Mouse (Mus musculus): ENCODE data around the gene Faap100.
"Not testable (repeated sequence)": the region's sequence is repeated elsewhere in the genome, so short reads cannot be mapped to it uniquely, and the experiment has no call there.

Faap100 gene

GRCm38 (mm10) chr11:120351250-120352092 lies 27.1 kb downstream of the Faap100 start:
- no peak for DNase-seq (ENCODE audit: low spot score)

GRCm38 (mm10) chr11:120350711-120351110 lies 27.9 kb downstream of the Faap100 start:
- no peak for DNase-seq (ENCODE audit: low spot score)

- no peak for DNase-seq (ENCODE audit: low spot score)
Measured at GRCm38 (mm10) chr11:120349986-120350702, 28.4 kb downstream of the Faap100 start.

GRCm38 (mm10) chr11:120349371-120349985 lies 29.1 kb downstream of the Faap100 start:
- DNase-seq (ENCODE audit: low spot score), result no peak

- no peak for DNase-seq (ENCODE audit: low spot score)
Measured at GRCm38 (mm10) chr11:120348684-120349370, 29.7 kb downstream of the Faap100 start.

GRCm38 (mm10) chr11:120347791-120348683 lies 30.5 kb downstream of the Faap100 start, which contains the start of gene Actg1:
Gene Actg1, minus strand, starts transcription at chr11:120348542.
- peak; percentile 77 for DNase-seq (ENCODE audit: low spot score)

- DNase-seq (ENCODE audit: low spot score), result no peak
Measured at GRCm38 (mm10) chr11:120347301-120347700, 31.3 kb downstream of the Faap100 start.

GRCm38 (mm10) chr11:120346383-120347034 lies 32.1 kb downstream of the Faap100 start:
- DNase-seq (ENCODE audit: low spot score), result not testable (repeated sequence)

- no peak for DNase-seq (ENCODE audit: low spot score)
Measured at GRCm38 (mm10) chr11:120345067-120345681, 33.4 kb downstream of the Faap100 start.

- DNase-seq (ENCODE audit: low spot score), result no peak
Measured at GRCm38 (mm10) chr11:120344310-120344920, 34.1 kb downstream of the Faap100 start.

- DNase-seq (ENCODE audit: low spot score), result no peak
Measured at GRCm38 (mm10) chr11:120343519-120344309, 34.9 kb downstream of the Faap100 start.

GRCm38 (mm10) chr11:120342656-120343160 lies 35.9 kb downstream of the Faap100 start:
- no peak for DNase-seq (ENCODE audit: low spot score)

- no peak for DNase-seq (ENCODE audit: low spot score)
Measured at GRCm38 (mm10) chr11:120341661-120342060, 36.9 kb downstream of the Faap100 start.

- no peak for DNase-seq (ENCODE audit: low spot score)
Measured at GRCm38 (mm10) chr11:120339978-120340513, 38.5 kb downstream of the Faap100 start.

GRCm38 (mm10) chr11:120338786-120339185 lies 39.8 kb downstream of the Faap100 start:
- DNase-seq (ENCODE audit: low spot score), result no peak

- no peak for DNase-seq (ENCODE audit: low spot score)
Measured at GRCm38 (mm10) chr11:120337447-120337846, 41.1 kb downstream of the Faap100 start.

GRCm38 (mm10) chr11:120335431-120336021 lies 43.0 kb downstream of the Faap100 start:
- DNase-seq (ENCODE audit: low spot score), result no peak

GRCm38 (mm10) chr11:120320156-120320555 lies 58.4 kb downstream of the Faap100 start:
- DNase-seq (ENCODE audit: low spot score), result no peak

All from c-Kit-positive CD71-positive TER-119-positive erythroid progenitor cells, embryonic 14.5 days (primary cell).